Comparison of ENCODE assay signal across 8 mouse cellular contexts in genomic region chr11:60698806-60699523, GRCm38 (mm10). TPM values are rescaled to one million over a fixed set of nuclear protein-coding genes. Genes with fewer than 3 reads are reported as not detected.
DNase-seq lines count a peak whose midpoint lies in the region; ATAC-seq lines count a peak whose summit lies in the region.

No protein-coding gene starts in this region.

- DNase-seq in 3T3-L1 (ENCODE audit: low read depth, low spot score): peak; percentile 61
- peak; percentile 55 for DNase-seq in adipocyte (ENCODE audit: low spot score)
- peak; percentile 89 for DNase-seq in embryo, embryonic 9.5 days (ENCODE audit: extremely low spot score)
- DNase-seq in thymus, postnatal 10 days (ENCODE audit: low spot score in 2 of 2): peak; percentile 31 to 37

- WGBS in intestine, embryonic 15.5 days: 2% methylated on average over 22 of the region's 22 CpGs
- 4% methylated on average over 22 of the region's 22 CpGs for WGBS in limb, embryonic 15.5 days
- 1% methylated on average over 22 of the region's 22 CpGs for WGBS in midbrain, embryonic 15.5 days

- peak overlapping the region; percentile 80 for H3K27ac ChIP-seq in intestine, embryonic 15.5 days
- H3K27ac ChIP-seq in limb, embryonic 15.5 days: peak overlapping the region; percentile 86
- H3K27ac ChIP-seq in midbrain, embryonic 15.5 days: peak overlapping the region; percentile 88

- peak overlapping the region; percentile 83 for H3K9ac ChIP-seq in intestine, embryonic 15.5 days
- H3K9ac ChIP-seq in limb, embryonic 15.5 days: peak overlapping the region; percentile 33; the same call in 1 of the 2 replicates
- peak overlapping the region; percentile 31 for H3K9ac ChIP-seq in midbrain, embryonic 15.5 days

- H3K27me3 ChIP-seq in intestine, embryonic 15.5 days (replicated peaks): no peaks in the 10 kb centered on the region
- H3K27me3 ChIP-seq in limb, embryonic 15.5 days: no peaks in the 10 kb centered on the region
- no peaks in the 10 kb centered on the region for H3K27me3 ChIP-seq in midbrain, embryonic 15.5 days (replicated peaks)

- no peaks in the 10 kb centered on the region for H3K9me3 ChIP-seq in intestine, embryonic 15.5 days
- H3K9me3 ChIP-seq in limb, embryonic 15.5 days: no peaks in the 10 kb centered on the region
- H3K9me3 ChIP-seq in midbrain, embryonic 15.5 days: no peaks in the 10 kb centered on the region

- peaks cover 20% of the 10 kb centered on the region for H3K4me1 ChIP-seq in intestine, embryonic 15.5 days (replicated peaks)
- H3K4me1 ChIP-seq in limb, embryonic 15.5 days: peaks cover 35% of the 10 kb centered on the region
- peaks cover 42% of the 10 kb centered on the region for H3K4me1 ChIP-seq in midbrain, embryonic 15.5 days

- peak overlapping the region; percentile 79 for H3K4me2 ChIP-seq in intestine, embryonic 15.5 days (replicated peaks)
- H3K4me2 ChIP-seq in limb, embryonic 15.5 days: peak overlapping the region; percentile 73
- H3K4me2 ChIP-seq in midbrain, embryonic 15.5 days: peak overlapping the region; percentile 74

- ATAC-seq in granulocyte monocyte progenitor cell, adult 5-6 weeks (replicated peaks; ENCODE audit: poor library complexity, severe bottlenecking): peak; percentile 20
- peak; percentile 54 for ATAC-seq in intestine, embryonic 15.5 days
- ATAC-seq in limb, embryonic 15.5 days (ENCODE audit: insufficient number of reproducible peaks, low FRiP score, low TSS enrichment, low read depth): no peak
- peak; percentile 56 for ATAC-seq in midbrain, embryonic 15.5 days (replicated peaks)

- peak overlapping the region; percentile 82 for H3K4me3 ChIP-seq in intestine, embryonic 15.5 days (replicated peaks)
- peak overlapping the region; percentile 89 for H3K4me3 ChIP-seq in limb, embryonic 15.5 days
- peak overlapping the region; percentile 74 for H3K4me3 ChIP-seq in midbrain, embryonic 15.5 days

- no peaks in the 10 kb centered on the region for H3K36me3 ChIP-seq in intestine, embryonic 15.5 days
- H3K36me3 ChIP-seq in limb, embryonic 15.5 days: peaks cover 13% of the 10 kb centered on the region; the same call in 1 of the 2 replicates
- H3K36me3 ChIP-seq in midbrain, embryonic 15.5 days (replicated peaks): no peaks in the 10 kb centered on the region

RNA-seq across cellular contexts. Expression of gene Llgl1, which starts 0.6 kb away (rescaled TPM):
- total RNA-seq in granulocyte monocyte progenitor cell, adult 5-6 weeks (2014; fragmentation: Nextera tagmentation): 11.2 and 11.8 TPM in 2 replicates
- total RNA-seq in granulocyte monocyte progenitor cell, adult 5-6 weeks (2017): 3.2 TPM in 2 replicates
- 32.6 and 34.3 TPM in 2 replicates for polyA plus RNA-seq in intestine, embryonic 15.5 days (2015; fragmentation: Nextera tagmentation; extraction: Ambion mirVana)
- polyA plus RNA-seq in limb, embryonic 15.5 days (2015; fragmentation: Nextera tagmentation; extraction: Ambion mirVana): 50.1 and 56.9 TPM in 2 replicates
- polyA plus RNA-seq in midbrain, embryonic 15.5 days (2015; fragmentation: Nextera tagmentation; extraction: Ambion mirVana): 53.0 and 57.9 TPM in 2 replicates

RNA-seq across cellular contexts. Expression of gene Flii, which starts 28.1 kb away (rescaled TPM):
- 50.5 and 55.7 TPM in 2 replicates for total RNA-seq in granulocyte monocyte progenitor cell, adult 5-6 weeks (2014; fragmentation: Nextera tagmentation)
- total RNA-seq in granulocyte monocyte progenitor cell, adult 5-6 weeks (2017): 135 and 142 TPM in 2 replicates
- 74.8 and 86.2 TPM in 2 replicates for polyA plus RNA-seq in intestine, embryonic 15.5 days (2015; fragmentation: Nextera tagmentation; extraction: Ambion mirVana)
- polyA plus RNA-seq in limb, embryonic 15.5 days (2015; fragmentation: Nextera tagmentation; extraction: Ambion mirVana): 70.8 and 76.5 TPM in 2 replicates
- polyA plus RNA-seq in midbrain, embryonic 15.5 days (2015; fragmentation: Nextera tagmentation; extraction: Ambion mirVana): 81.5 and 83.4 TPM in 2 replicates

RNA-seq across cellular contexts. Expression of gene Mief2, which starts 29.2 kb away (rescaled TPM):
- total RNA-seq in granulocyte monocyte progenitor cell, adult 5-6 weeks (2014; fragmentation: Nextera tagmentation): 4.1 and 6.4 TPM in 2 replicates
- total RNA-seq in granulocyte monocyte progenitor cell, adult 5-6 weeks (2017): 4.4 and 4.7 TPM in 2 replicates
- polyA plus RNA-seq in intestine, embryonic 15.5 days (2015; fragmentation: Nextera tagmentation; extraction: Ambion mirVana): 9.3 and 9.4 TPM in 2 replicates
- 15.1 and 16.8 TPM in 2 replicates for polyA plus RNA-seq in limb, embryonic 15.5 days (2015; fragmentation: Nextera tagmentation; extraction: Ambion mirVana)
- polyA plus RNA-seq in midbrain, embryonic 15.5 days (2015; fragmentation: Nextera tagmentation; extraction: Ambion mirVana): 23.8 and 25.4 TPM in 2 replicates

Comparison
In these comparisons a context has a peak if more than half of its experiments do, and no peak if none do; other contexts are left out.
1. DNase-seq: peak in every context shown above with its lines; median percentile 89 in embryo, embryonic 9.5 days; 61 in 3T3-L1; 55 in adipocyte; 34 in thymus, postnatal 10 days.
2. H3K9ac ChIP-seq: peak in every context shown above with its lines; median percentile 83 in intestine, embryonic 15.5 days; 33 in limb, embryonic 15.5 days; 31 in midbrain, embryonic 15.5 days.